Mouse (Mus musculus) intestine, postnatal 0 days (tissue): ENCODE measurements at regions not wholly inside any gene's neighbourhood (a gene's known extent, or its start where the extent isn't known, plus 50 kb on each side); places are given as distances from the start of the nearest gene placed in this dataset.

ENCODE experiments used
- ATAC-seq: fragments of 200-750 bp; cut with Nextera tagmentation; 2 replicates; pipeline ENCODE4 v1.8.0; 2017; ENCODE audit warnings: mild to moderate bottlenecking, moderate TSS enrichment, moderate library complexity
- H3K27ac ChIP-seq: fragments of 300-500 bp; sonication (generic); 2 replicates; pipeline ENCODE4 v1.5.1; 2014; ENCODE audit warnings: mild to moderate bottlenecking, low read depth, low read length, moderate library complexity
- H3K27me3 ChIP-seq: fragments of 300-500 bp; sonication (generic); replicated peaks from 2 replicates; pipeline ENCODE4 v1.6.1; 2014; ENCODE audit warnings: low read length, mixed read lengths; ENCODE audit not compliant: control insufficient read depth, insufficient read depth
- H3K36me3 ChIP-seq: fragments of 300-500 bp; sonication (generic); 2 replicates; pipeline ENCODE4 v1.6.1; 2014; ENCODE audit warnings: mild to moderate bottlenecking, moderate library complexity; ENCODE audit not compliant: control insufficient read depth, insufficient read depth
- H3K4me1 ChIP-seq: fragments of 300-500 bp; sonication (generic); replicated peaks from 2 replicates; pipeline ENCODE4 v1.6.1; 2014; ENCODE audit warnings: antibody characterized with exemption, low read length, mixed read lengths; ENCODE audit not compliant: control insufficient read depth, insufficient read depth
- H3K4me2 ChIP-seq: fragments of 300-500 bp; sonication (generic); replicated peaks from 2 replicates; pipeline ENCODE4 v1.6.1; 2014; ENCODE audit warnings: low read depth, mild to moderate bottlenecking, moderate library complexity
- H3K4me3 ChIP-seq: fragments of 300-500 bp; sonication (generic); 2 replicates; pipeline ENCODE4 v1.5.1; 2014; ENCODE audit warnings: low read depth, low read length
- H3K9ac ChIP-seq: fragments of 300-500 bp; sonication (generic); 2 replicates; pipeline ENCODE4 v1.6.1; 2014; ENCODE audit warnings: mild to moderate bottlenecking, low read depth, low read length
- H3K9me3 ChIP-seq: fragments of 300-500 bp; sonication (generic); 2 replicates; pipeline ENCODE4 v1.6.1; 2016; ENCODE audit warnings: mixed run types; ENCODE audit not compliant: control insufficient read depth
- CTCF ChIP-seq: sonication (generic); IDR thresholded peaks from 2 replicates; pipeline ENCODE4 v1.5.1; 2016; ENCODE audit warnings: low read depth, mild to moderate bottlenecking, control low read depth, antibody characterized with exemption, moderate library complexity
- WGBS: fragments of 180-500 bp; shearing (Covaris S2); extraction: QIAGEN DNeasy Blood & Tissue Kit; methylation state at CpG from one replicate; pipeline ENCODE4 v1.1.7; 2014; 5-methylcytosine and 5-hydroxymethylcytosine counted together

DNA sequence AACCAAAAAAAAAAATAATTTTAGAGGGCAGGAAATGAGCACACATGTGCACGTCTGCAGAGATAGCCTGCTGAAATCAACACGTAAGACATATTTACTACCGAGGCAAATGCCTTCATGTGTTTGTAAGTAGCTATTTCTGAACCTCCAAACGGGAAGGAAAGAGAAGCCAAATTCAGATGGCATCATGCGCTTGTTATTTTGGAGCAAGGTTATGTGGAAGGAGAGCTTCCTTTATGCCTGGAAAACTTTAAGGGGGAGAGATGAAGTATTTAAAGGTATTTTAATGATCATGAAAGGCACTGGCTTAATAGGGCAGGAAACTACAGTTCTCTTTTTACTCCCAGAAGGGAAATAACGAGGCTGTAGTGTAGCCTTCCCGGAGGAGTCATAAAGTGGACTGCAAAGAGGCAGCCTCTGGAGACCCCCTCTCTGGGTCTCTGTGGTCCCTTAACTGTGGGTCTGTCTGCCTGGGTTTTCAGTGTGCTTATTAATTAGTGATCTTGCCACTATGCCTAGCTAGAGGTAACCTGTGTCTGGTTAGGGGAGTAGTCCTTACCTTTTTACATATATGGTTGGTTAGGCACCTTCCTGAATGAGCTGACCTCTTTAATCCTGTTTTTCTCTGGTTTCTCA is 672.4 kb downstream of the Bcl11a start:
- H3K27ac ChIP-seq: no peak overlapping the region
- no peak for TF ChIP-seq CTCF
- no peaks in the 10 kb centered on the region for H3K4me1 ChIP-seq
- no peak overlapping the region for H3K9ac ChIP-seq
- no peaks in the 10 kb centered on the region for H3K27me3 ChIP-seq
- no peak overlapping the region for H3K4me3 ChIP-seq
- ATAC-seq: no peak
- no peaks in the 10 kb centered on the region for H3K36me3 ChIP-seq
- H3K9me3 ChIP-seq: no peaks in the 10 kb centered on the region
- no peak overlapping the region for H3K4me2 ChIP-seq
- WGBS: 63% methylated on average over 7 of the region's 7 CpGs

DNA sequence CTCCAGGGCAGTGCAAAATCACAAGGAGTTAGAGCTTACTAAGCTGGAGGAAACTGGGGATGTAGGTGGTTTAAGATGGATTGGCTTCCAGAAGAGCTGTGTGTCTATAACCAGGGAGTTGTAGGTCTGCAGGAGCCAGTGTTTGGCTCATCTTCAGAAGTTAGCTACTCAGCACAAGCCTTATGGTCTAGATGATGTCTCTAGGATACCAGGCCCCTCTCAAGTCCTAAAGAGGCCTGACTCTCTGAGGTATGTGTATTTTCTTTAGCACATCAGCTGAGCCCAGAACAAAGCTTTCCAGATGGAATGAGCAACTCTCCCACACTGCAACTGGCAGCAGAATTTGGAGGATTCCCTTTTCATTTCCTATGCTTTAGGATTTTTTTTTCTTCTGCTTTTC is 680.3 kb downstream of the Bcl11a start:
- H3K4me3 ChIP-seq: no peak overlapping the region
- no peak overlapping the region for H3K27ac ChIP-seq
- no peaks in the 10 kb centered on the region for H3K4me1 ChIP-seq
- ATAC-seq: no peak
- no peaks in the 10 kb centered on the region for H3K36me3 ChIP-seq
- H3K9ac ChIP-seq: no peak overlapping the region
- TF ChIP-seq CTCF: no peak
- H3K4me2 ChIP-seq: no peak overlapping the region
- no peaks in the 10 kb centered on the region for H3K9me3 ChIP-seq
- H3K27me3 ChIP-seq: no peaks in the 10 kb centered on the region

DNA sequence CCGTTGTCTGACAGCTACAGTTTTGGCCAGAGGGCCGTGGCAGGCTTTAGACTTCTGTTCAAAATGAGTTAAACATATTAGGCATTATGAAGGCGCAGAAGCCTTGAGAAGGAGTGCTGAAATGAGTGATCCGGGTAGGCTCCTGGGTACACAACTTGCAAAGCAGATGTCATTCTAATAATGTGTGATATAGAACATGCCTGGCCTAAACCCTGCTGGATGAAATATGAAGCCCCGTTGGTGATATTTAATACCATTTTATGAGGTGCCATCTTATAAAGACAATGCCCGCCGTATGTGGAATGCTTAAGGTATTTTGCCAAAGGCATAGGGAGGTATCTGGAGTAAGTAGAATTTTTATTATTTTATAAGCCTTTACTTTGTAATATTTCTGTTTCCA is 705.6 kb downstream of the Bcl11a start:
- H3K4me2 ChIP-seq: no peak overlapping the region
- no peak for TF ChIP-seq CTCF
- H3K4me1 ChIP-seq: no peaks in the 10 kb centered on the region
- H3K9ac ChIP-seq: no peak overlapping the region
- no peak overlapping the region for H3K27ac ChIP-seq
- no peaks in the 10 kb centered on the region for H3K36me3 ChIP-seq
- ATAC-seq: no peak
- H3K9me3 ChIP-seq: no peaks in the 10 kb centered on the region
- WGBS: 78% methylated on average over 7 of the region's 7 CpGs
- H3K27me3 ChIP-seq: no peaks in the 10 kb centered on the region
- no peak overlapping the region for H3K4me3 ChIP-seq

DNA sequence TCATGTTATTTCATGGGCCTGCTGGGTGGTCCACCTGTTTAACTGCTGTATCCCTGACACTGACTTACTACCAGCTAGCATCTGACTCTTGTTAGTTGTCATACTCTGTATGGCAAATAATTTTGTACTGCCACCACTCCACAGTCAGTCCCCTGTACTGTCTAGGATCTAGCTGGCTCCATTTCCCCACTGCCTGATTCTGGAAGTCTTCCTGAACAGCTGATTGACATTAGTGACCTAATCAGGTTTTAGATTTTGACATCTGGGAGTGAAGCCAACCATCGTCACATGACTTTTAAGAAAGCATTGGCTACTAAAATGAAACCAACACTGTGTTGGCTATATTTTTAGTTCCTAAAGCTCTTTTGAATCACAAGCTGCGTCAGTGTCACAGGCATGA is 711.3 kb downstream of the Bcl11a start:
- WGBS: 77% methylated on average over 2 of the region's 2 CpGs
- Histone ChIP-seq H3K4me3 (no peak overlapping the region), H3K27me3 (no peaks in the 10 kb centered on the region), H3K9me3 (no peaks in the 10 kb centered on the region), H3K4me1 (no peaks in the 10 kb centered on the region), H3K36me3 (no peaks in the 10 kb centered on the region), H3K27ac (no peak overlapping the region), H3K9ac (no peak overlapping the region), H3K4me2 (no peak overlapping the region)
- ATAC-seq: no peak
- no peak for TF ChIP-seq CTCF

DNA sequence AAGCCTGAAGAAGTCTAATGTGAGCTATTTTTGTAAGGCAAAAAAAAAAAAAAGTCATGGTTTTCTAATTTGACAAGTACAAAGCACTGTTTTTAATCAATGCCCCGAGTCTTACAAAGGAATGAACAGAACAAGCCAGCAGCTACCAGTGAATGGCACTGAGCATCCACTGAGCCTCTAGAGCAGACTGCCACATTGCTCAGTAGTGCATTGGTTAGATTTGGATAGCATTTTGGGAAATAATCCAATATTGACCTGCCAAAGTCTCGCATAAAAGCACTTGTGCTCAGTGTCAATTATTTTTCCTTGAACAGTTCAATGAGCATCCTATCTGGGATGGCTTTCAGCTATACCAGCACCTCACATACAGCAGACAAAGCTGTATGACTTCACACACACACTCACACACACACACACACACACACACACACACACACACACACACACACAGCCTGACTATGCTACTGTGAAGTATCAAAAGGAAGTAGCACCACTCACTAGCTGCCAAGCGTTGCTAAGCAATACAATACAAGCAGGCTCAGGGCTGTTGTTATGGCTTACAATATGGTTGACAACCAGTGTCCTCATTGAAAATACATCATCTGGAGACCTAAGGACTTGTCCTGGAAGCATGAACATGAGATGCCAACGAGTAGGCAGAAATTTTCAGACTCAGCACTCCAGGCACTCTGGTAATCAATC is 717.8 kb downstream of the Bcl11a start:
- no peak for ATAC-seq
- 76% methylated on average over 4 of the region's 4 CpGs for WGBS

DNA sequence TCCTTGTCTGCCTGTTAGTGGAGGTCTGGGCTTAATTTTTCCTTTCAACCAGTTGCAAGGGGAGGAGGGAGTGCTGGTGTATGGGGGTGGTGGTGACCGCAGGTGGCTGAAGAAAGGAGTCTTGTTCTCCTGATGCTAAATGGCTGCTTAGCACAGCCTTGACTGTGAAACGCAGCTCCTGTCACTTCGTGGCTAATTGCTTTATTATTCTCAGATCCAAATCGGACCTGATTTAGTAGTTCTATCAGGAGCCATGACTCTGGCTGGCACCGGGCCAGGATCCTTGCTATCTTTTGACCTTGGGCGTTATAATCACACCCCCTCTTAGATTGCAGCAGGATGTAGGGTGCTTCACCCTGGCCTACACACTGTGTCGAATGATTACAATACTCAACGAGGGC is 726.8 kb downstream of the Bcl11a start:
- Histone ChIP-seq H3K4me2 (no peak overlapping the region), H3K9ac (no peak overlapping the region), H3K4me3 (no peak overlapping the region), H3K36me3 (no peaks in the 10 kb centered on the region), H3K4me1 (0 out of 2 replicates have a peak, but pooled peaks cover 3% of the 10 kb centered on the region), H3K9me3 (no peaks in the 10 kb centered on the region), H3K27me3 (no peaks in the 10 kb centered on the region), H3K27ac (no peak overlapping the region)
- ATAC-seq: peak; percentile 47
- no peak for TF ChIP-seq CTCF
- 34% methylated on average over 8 of the region's 8 CpGs for WGBS

More for the DNA sequence above, 717.8 kb downstream of the Bcl11a start:
- H3K9me3 ChIP-seq: no peaks in the 10 kb centered on the region
- no peak for TF ChIP-seq CTCF
- H3K4me2 ChIP-seq: no peak overlapping the region
- H3K27me3 ChIP-seq: no peaks in the 10 kb centered on the region
- no peak overlapping the region for H3K27ac ChIP-seq
- H3K4me3 ChIP-seq: no peak overlapping the region
- no peaks in the 10 kb centered on the region for H3K4me1 ChIP-seq
- no peaks in the 10 kb centered on the region for H3K36me3 ChIP-seq
- no peak overlapping the region for H3K9ac ChIP-seq
